Mouse (Mus musculus): ENCODE measurements around the gene Thpo. TPM values are rescaled to one million over a fixed set of nuclear protein-coding genes. Genes with fewer than 3 reads are reported as not detected.

Thpo gene
- polyA plus RNA-seq, 1 experiment from 2014 or later, result 0.43 TPM

- peaks cover 20% of the 10 kb centered on the region for H3K36me3 ChIP-seq
- no peaks in the 10 kb centered on the region for H3K9me3 ChIP-seq
- ATAC-seq (ENCODE audit: low FRiP score, low read depth), result no peak
- no peak overlapping the region for H3K9ac ChIP-seq (replicated peaks)
- no peak overlapping the region for H3K4me2 ChIP-seq (replicated peaks)
- no peak overlapping the region for H3K27ac ChIP-seq (replicated peaks)
- peaks cover 8% of the 10 kb centered on the region for H3K4me1 ChIP-seq
- H3K4me3 ChIP-seq, result no peak overlapping the region
- no peaks in the 10 kb centered on the region for H3K27me3 ChIP-seq
- WGBS, result 88% methylated on average over 4 of the region's 4 CpGs
These were observed 11.6 kb downstream of the Thpo start for GRCm38 (mm10) chr16:20722736-20723135.

GRCm38 (mm10) chr16:20721808-20722207 is 12.5 kb downstream of the Thpo start:
- H3K27ac ChIP-seq (replicated peaks), result no peak overlapping the region
- 89% methylated on average over 10 of the region's 10 CpGs for WGBS
- H3K4me1 ChIP-seq, result peaks cover 14% of the 10 kb centered on the region
- no peaks in the 10 kb centered on the region for H3K27me3 ChIP-seq
- no peaks in the 10 kb centered on the region for H3K9me3 ChIP-seq
- H3K4me2 ChIP-seq (replicated peaks), result no peak overlapping the region
- H3K9ac ChIP-seq (replicated peaks), result no peak overlapping the region
- no peak for ATAC-seq (ENCODE audit: low FRiP score, low read depth)
- no peak overlapping the region for H3K4me3 ChIP-seq
- peaks cover 20% of the 10 kb centered on the region for H3K36me3 ChIP-seq

GRCm38 (mm10) chr16:20717978-20718670 is 16.2 kb downstream of the Thpo start:
- Histone ChIP-seq H3K4me1 (peaks cover 40% of the 10 kb centered on the region), H3K4me3 (peak overlapping the region; percentile 61), H3K9ac (replicated peaks) (peak overlapping the region; percentile 78), H3K27me3 (no peaks in the 10 kb centered on the region), H3K36me3 (peaks cover 25% of the 10 kb centered on the region), H3K27ac (replicated peaks) (peak overlapping the region; percentile 92), H3K9me3 (no peaks in the 10 kb centered on the region), H3K4me2 (replicated peaks) (peak overlapping the region; percentile 84)
- 5% methylated on average over 18 of the region's 18 CpGs for WGBS
- ATAC-seq (ENCODE audit: low FRiP score, low read depth), result no peak; the same call in 1 of the 2 replicates

GRCm38 (mm10) chr16:20717181-20717977 is 16.9 kb downstream of the Thpo start, which contains the start of the genes Polr2h and Clcn2:
Gene Polr2h, plus strand, starts transcription at chr16:20717665.
Gene Clcn2, minus strand, starts transcription at chr16:20717746.
- peaks cover 30% of the 10 kb centered on the region for H3K36me3 ChIP-seq
- under 1% methylated on average over 62 of the region's 62 CpGs for WGBS
- H3K4me2 ChIP-seq (replicated peaks), result peak within 1 kb of the TSS; percentile 84
- ATAC-seq (ENCODE audit: low FRiP score, low read depth), result peak; percentile 78
- H3K9ac ChIP-seq (replicated peaks), result peak within 1 kb of the TSS; percentile 78
- H3K27ac ChIP-seq (replicated peaks), result peak within 1 kb of the TSS; percentile 92
- peak within 1 kb of the TSS; percentile 61 for H3K4me3 ChIP-seq
- H3K9me3 ChIP-seq, result no peaks in the 10 kb centered on the region
- H3K4me1 ChIP-seq, result peaks cover 40% of the 10 kb centered on the region
- H3K27me3 ChIP-seq, result no peaks in the 10 kb centered on the region

- H3K27ac ChIP-seq (replicated peaks), result peak overlapping the region; percentile 92
- H3K27me3 ChIP-seq, result no peaks in the 10 kb centered on the region
- no peak for ATAC-seq (ENCODE audit: low FRiP score, low read depth)
- peak overlapping the region; percentile 61 for H3K4me3 ChIP-seq
- peaks cover 40% of the 10 kb centered on the region for H3K4me1 ChIP-seq
- H3K4me2 ChIP-seq (replicated peaks), result peak overlapping the region; percentile 84
- H3K9me3 ChIP-seq, result no peaks in the 10 kb centered on the region
- peaks cover 30% of the 10 kb centered on the region for H3K36me3 ChIP-seq
- peak overlapping the region; percentile 78 for H3K9ac ChIP-seq (replicated peaks)
- WGBS, result under 1% methylated on average over 8 of the region's 8 CpGs
These were observed 17.5 kb downstream of the Thpo start for GRCm38 (mm10) chr16:20716841-20717180.

GRCm38 (mm10) chr16:20715976-20716840 is 18.1 kb downstream of the Thpo start:
- Histone ChIP-seq H3K27me3 (no peaks in the 10 kb centered on the region), H3K4me1 (peaks cover 40% of the 10 kb centered on the region), H3K9ac (replicated peaks) (peak overlapping the region; percentile 78), H3K4me3 (peak overlapping the region; percentile 61), H3K9me3 (no peaks in the 10 kb centered on the region), H3K27ac (replicated peaks) (peak overlapping the region; percentile 92), H3K36me3 (peaks cover 33% of the 10 kb centered on the region), H3K4me2 (replicated peaks) (peak overlapping the region; percentile 84)
- peak; percentile 88 for ATAC-seq (ENCODE audit: low FRiP score, low read depth)
- under 1% methylated on average over 63 of the region's 68 CpGs for WGBS

- H3K4me1 ChIP-seq, result peaks cover 40% of the 10 kb centered on the region
- peak overlapping the region; percentile 84 for H3K4me2 ChIP-seq (replicated peaks)
- under 1% methylated on average over 11 of the region's 12 CpGs for WGBS
- peaks cover 37% of the 10 kb centered on the region for H3K36me3 ChIP-seq
- H3K27ac ChIP-seq (replicated peaks), result peak overlapping the region; percentile 92
- no peaks in the 10 kb centered on the region for H3K9me3 ChIP-seq
- peak overlapping the region; percentile 78 for H3K9ac ChIP-seq (replicated peaks)
- peak overlapping the region; percentile 61 for H3K4me3 ChIP-seq
- no peaks in the 10 kb centered on the region for H3K27me3 ChIP-seq
- no peak for ATAC-seq (ENCODE audit: low FRiP score, low read depth)
These were observed 18.7 kb downstream of the Thpo start for GRCm38 (mm10) chr16:20715566-20715965.

- ATAC-seq (ENCODE audit: low FRiP score, low read depth), result no peak
- Histone ChIP-seq H3K27ac (replicated peaks) (peak overlapping the region; percentile 7; the same call in 1 of the 2 replicates), H3K4me2 (replicated peaks) (peak overlapping the region; percentile 84), H3K9ac (replicated peaks) (peak overlapping the region; percentile 78), H3K9me3 (no peaks in the 10 kb centered on the region), H3K4me3 (peak overlapping the region; percentile 61), H3K4me1 (peaks cover 40% of the 10 kb centered on the region), H3K27me3 (no peaks in the 10 kb centered on the region), H3K36me3 (peaks cover 35% of the 10 kb centered on the region)
- 52% methylated on average over 2 of the region's 2 CpGs for WGBS
These were observed 19.1 kb downstream of the Thpo start for GRCm38 (mm10) chr16:20715161-20715560.

GRCm38 (mm10) chr16:20714307-20715080 is 19.8 kb downstream of the Thpo start:
- WGBS, result 30% methylated on average over 11 of the region's 11 CpGs

GRCm38 (mm10) chr16:20712889-20713288 is 21.4 kb downstream of the Thpo start:
- H3K9me3 ChIP-seq, result no peaks in the 10 kb centered on the region
- H3K4me2 ChIP-seq (replicated peaks), result no peak overlapping the region
- no peak overlapping the region for H3K4me3 ChIP-seq
- peaks cover 48% of the 10 kb centered on the region for H3K36me3 ChIP-seq
- 93% methylated on average over 7 of the region's 7 CpGs for WGBS
- no peaks in the 10 kb centered on the region for H3K27me3 ChIP-seq
- ATAC-seq (ENCODE audit: low FRiP score, low read depth), result no peak
- peaks cover 32% of the 10 kb centered on the region for H3K4me1 ChIP-seq
- no peak overlapping the region for H3K9ac ChIP-seq (replicated peaks)
- no peak overlapping the region for H3K27ac ChIP-seq (replicated peaks)

More at GRCm38 (mm10) chr16:20714307-20715080, 19.8 kb downstream of the Thpo start:
- peak overlapping the region; percentile 84 for H3K4me2 ChIP-seq (replicated peaks)
- H3K27ac ChIP-seq (replicated peaks), result no peak overlapping the region
- H3K36me3 ChIP-seq, result peaks cover 38% of the 10 kb centered on the region
- H3K4me1 ChIP-seq, result peaks cover 40% of the 10 kb centered on the region
- H3K27me3 ChIP-seq, result no peaks in the 10 kb centered on the region
- peak overlapping the region; percentile 78 for H3K9ac ChIP-seq (replicated peaks)
- no peaks in the 10 kb centered on the region for H3K9me3 ChIP-seq
- H3K4me3 ChIP-seq, result peak overlapping the region; percentile 61
- no peak for ATAC-seq (ENCODE audit: low FRiP score, low read depth)

GRCm38 (mm10) chr16:20712190-20712589 is 22.1 kb downstream of the Thpo start:
- H3K36me3 ChIP-seq, result peaks cover 55% of the 10 kb centered on the region
- 81% methylated on average over 9 of the region's 9 CpGs for WGBS
- no peak overlapping the region for H3K27ac ChIP-seq (replicated peaks)
- H3K4me1 ChIP-seq, result peaks cover 31% of the 10 kb centered on the region
- no peak overlapping the region for H3K4me3 ChIP-seq
- H3K27me3 ChIP-seq, result no peaks in the 10 kb centered on the region
- no peaks in the 10 kb centered on the region for H3K9me3 ChIP-seq
- ATAC-seq (ENCODE audit: low FRiP score, low read depth), result no peak
- H3K9ac ChIP-seq (replicated peaks), result no peak overlapping the region
- no peak overlapping the region for H3K4me2 ChIP-seq (replicated peaks)

Measured in midbrain, embryonic 12.5 days (tissue).